Mouse (Mus musculus) MEL (cell line): ENCODE results near the gene Tmem50b.

Experiments used
- CTCF ChIP-seq, 3 experiments: IDR thresholded peaks in 2 of 3; conservative IDR thresholded peaks in 1 of 3; 2 replicates each; pipeline ENCODE4 v1.5.1; 2011 to 2012; ENCODE audit warnings: low read length in 3 of 3, low read depth in 2 of 3, mild to moderate bottlenecking in 2 of 3, improper control_type of control experiment in 1 of 3, inconsistent platforms in 1 of 3, mixed read lengths in 1 of 3, moderate library complexity in 1 of 3; ENCODE audit not compliant: control insufficient read depth in 1 of 3, insufficient read depth in 1 of 3, poor library complexity in 1 of 3, severe bottlenecking in 1 of 3
- EP300 ChIP-seq, 2 experiments: IDR thresholded peaks; 2 replicates each; pipeline ENCODE4 v1.6.1; 2011; ENCODE audit warnings: improper control_type of control experiment in 2 of 2, low read length in 2 of 2, low read depth in 1 of 2, mild to moderate bottlenecking in 1 of 2
- GATA1 ChIP-seq: IDR thresholded peaks from 2 replicates; pipeline ENCODE4 v1.6.1; 2011; ENCODE audit warnings: low read depth, low read length, improper control_type of control experiment
- MAFK ChIP-seq: IDR thresholded peaks from 2 replicates; pipeline ENCODE4 v1.6.1; 2011; ENCODE audit warnings: low read depth, mild to moderate bottlenecking, low read length, improper control_type of control experiment, borderline replicate concordance
- MYC ChIP-seq: IDR thresholded peaks from 2 replicates; pipeline ENCODE4 v1.6.1; 2011; ENCODE audit warnings: low read depth, mild to moderate bottlenecking, low read length, improper control_type of control experiment, moderate library complexity

- TF ChIP-seq GATA1: no peak
- TF ChIP-seq CTCF (IDR thresholded peaks at IDR 0.05 in 2 of 3, conservative IDR thresholded peaks at IDR 0.05 in 1 of 3; ENCODE audit: control insufficient read depth in 1 of 3, insufficient read depth in 1 of 3, low read depth in 2 of 3, low read length in 3 of 3, poor library complexity in 1 of 3, severe bottlenecking in 1 of 3): no peak
- TF ChIP-seq MAFK: no peak
- TF ChIP-seq MYC: no peak
- no peak for TF ChIP-seq EP300 (IDR thresholded peaks at IDR 0.05; ENCODE audit: low read depth in 1 of 2, low read length in 2 of 2)
Observed at GRCm38 (mm10) chr16:91627831-91628230, 30.2 kb upstream of the Tmem50b start.
